Mouse (Mus musculus) intestine, embryonic 15.5 days (tissue): ENCODE results near the gene Smyd3. TPM values are rescaled to one million over a fixed set of nuclear protein-coding genes. Genes with fewer than 3 reads are reported as not detected.

Experiments used
- ATAC-seq: fragments of 200-750 bp; cut with Nextera tagmentation; 2 replicates; pipeline ENCODE4 v1.8.0; 2017; ENCODE audit warnings: moderate TSS enrichment, moderate library complexity
- H3K27ac ChIP-seq: fragments of 300-500 bp; sonication (generic); 2 replicates; pipeline ENCODE4 v1.5.1; 2015; ENCODE audit warnings: mild to moderate bottlenecking, inconsistent platforms
- H3K27me3 ChIP-seq: fragments of 300-500 bp; sonication (generic); replicated peaks from 2 replicates; pipeline ENCODE4 v1.6.1; 2015; ENCODE audit warnings: inconsistent platforms
- H3K36me3 ChIP-seq: fragments of 300-500 bp; sonication (generic); 2 replicates; pipeline ENCODE4 v1.6.1; 2015; ENCODE audit warnings: inconsistent platforms
- H3K4me1 ChIP-seq: fragments of 300-500 bp; sonication (generic); replicated peaks from 2 replicates; pipeline ENCODE4 v1.6.1; 2015; ENCODE audit warnings: inconsistent platforms
- H3K4me2 ChIP-seq: fragments of 300-500 bp; sonication (generic); replicated peaks from 2 replicates; pipeline ENCODE4 v1.6.1; 2015; ENCODE audit warnings: mild to moderate bottlenecking, inconsistent platforms
- H3K4me3 ChIP-seq: fragments of 300-500 bp; sonication (generic); replicated peaks from 2 replicates; pipeline ENCODE4 v1.5.1; 2015; ENCODE audit warnings: inconsistent platforms
- H3K9ac ChIP-seq: fragments of 300-500 bp; sonication (generic); 2 replicates; pipeline ENCODE4 v1.6.1; 2015; ENCODE audit warnings: inconsistent platforms
- H3K9me3 ChIP-seq: fragments of 300-500 bp; sonication (generic); 2 replicates; pipeline ENCODE4 v1.6.1; 2016; ENCODE audit warnings: inconsistent platforms
- WGBS: fragments of 180-500 bp; shearing (Covaris S2); methylation state at CpG from one replicate; pipeline ENCODE4 v1.1.7; 2015; 5-methylcytosine and 5-hydroxymethylcytosine counted together
- polyA plus RNA-seq: library from polyadenylated mRNA; unstranded; fragments of >200 nt; fragmentation: Nextera tagmentation; extraction: Ambion mirVana; gene quantifications from 2 replicates; pipeline ENCODE4 v1.2.1, GENCODE M21; 2015

The Smyd3 gene
- polyA plus RNA-seq, 1 experiment from 2014 or later: 18.1 TPM

DNA sequence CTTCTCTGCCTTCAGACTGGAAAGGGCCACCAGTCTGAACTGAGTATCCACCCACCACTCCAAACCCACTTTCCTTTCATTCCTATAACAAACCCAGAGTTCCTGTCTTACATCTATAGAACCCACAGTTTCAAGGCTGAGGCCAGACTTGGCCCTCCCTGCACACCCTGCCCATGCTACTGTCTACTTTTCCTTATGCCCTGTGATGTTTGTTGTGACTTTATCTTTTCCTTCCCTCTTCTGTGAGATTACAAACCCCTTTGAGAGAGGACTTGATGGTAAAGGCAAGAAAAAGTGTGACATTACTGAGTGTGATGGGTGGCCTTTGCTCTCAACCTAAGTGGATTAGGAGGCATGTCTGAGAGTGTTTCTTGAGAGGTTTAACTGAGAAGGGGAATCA lies 504.8 kb downstream of the Smyd3 start:
- Histone ChIP-seq H3K9ac (no peak overlapping the region), H3K9me3 (no peaks in the 10 kb centered on the region), H3K36me3 (no peaks in the 10 kb centered on the region), H3K27me3 (no peaks in the 10 kb centered on the region), H3K27ac (no peak overlapping the region), H3K4me3 (no peak overlapping the region), H3K4me1 (no peaks in the 10 kb centered on the region), H3K4me2 (no peak overlapping the region)
- no peak for ATAC-seq

DNA sequence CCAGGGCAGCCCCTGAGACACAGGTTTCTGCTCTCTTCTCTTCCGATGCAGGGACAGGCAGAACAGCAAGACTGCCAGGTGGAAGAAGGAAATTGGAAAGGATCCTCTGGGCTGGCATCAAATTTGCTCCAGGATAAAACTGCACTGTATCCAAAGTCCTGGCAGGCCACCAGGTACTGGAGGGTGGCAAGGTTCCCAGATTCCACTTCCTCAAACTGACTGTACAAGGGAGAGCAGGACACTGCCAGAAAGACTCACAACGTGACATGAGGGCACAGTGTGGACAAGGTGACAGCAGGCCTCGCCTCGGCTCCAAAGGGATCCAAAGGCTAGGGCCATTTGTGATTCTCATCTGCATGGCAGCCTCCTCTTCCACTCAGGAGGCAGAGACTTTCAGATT lies 505.6 kb downstream of the Smyd3 start:
- H3K27me3 ChIP-seq: no peaks in the 10 kb centered on the region
- no peak overlapping the region for H3K4me2 ChIP-seq
- ATAC-seq: no peak
- H3K9me3 ChIP-seq: no peaks in the 10 kb centered on the region
- no peaks in the 10 kb centered on the region for H3K36me3 ChIP-seq
- H3K9ac ChIP-seq: no peak overlapping the region
- H3K4me1 ChIP-seq: no peaks in the 10 kb centered on the region
- no peak overlapping the region for H3K4me3 ChIP-seq
- H3K27ac ChIP-seq: no peak overlapping the region
- WGBS: 86% methylated on average over 4 of the region's 4 CpGs

DNA sequence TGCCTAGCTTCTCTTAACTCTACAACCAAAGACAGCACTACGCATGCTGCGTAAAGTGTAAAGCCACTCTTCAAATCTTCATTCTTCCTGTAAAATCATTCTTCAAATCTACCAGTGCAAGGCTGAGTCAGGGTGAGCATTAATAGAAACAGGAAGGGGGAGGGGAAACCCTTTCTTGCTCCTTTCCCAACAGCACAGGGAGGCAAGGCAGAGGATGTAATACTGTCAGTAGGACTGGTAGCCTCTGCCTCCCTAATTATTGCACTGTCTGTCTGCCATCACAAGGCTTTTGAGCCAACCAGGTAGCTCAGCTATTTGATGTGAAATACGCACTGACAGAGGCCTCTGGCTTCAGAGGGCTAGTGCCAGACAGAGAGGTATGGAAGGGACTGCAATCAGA lies 507.1 kb downstream of the Smyd3 start:
- WGBS: 89% methylated on average over 3 of the region's 3 CpGs
- no peak overlapping the region for H3K27ac ChIP-seq
- no peak for ATAC-seq
- no peak overlapping the region for H3K4me3 ChIP-seq
- no peak overlapping the region for H3K4me2 ChIP-seq
- H3K27me3 ChIP-seq: no peaks in the 10 kb centered on the region
- no peaks in the 10 kb centered on the region for H3K36me3 ChIP-seq
- H3K4me1 ChIP-seq: no peaks in the 10 kb centered on the region
- no peaks in the 10 kb centered on the region for H3K9me3 ChIP-seq
- H3K9ac ChIP-seq: no peak overlapping the region

DNA sequence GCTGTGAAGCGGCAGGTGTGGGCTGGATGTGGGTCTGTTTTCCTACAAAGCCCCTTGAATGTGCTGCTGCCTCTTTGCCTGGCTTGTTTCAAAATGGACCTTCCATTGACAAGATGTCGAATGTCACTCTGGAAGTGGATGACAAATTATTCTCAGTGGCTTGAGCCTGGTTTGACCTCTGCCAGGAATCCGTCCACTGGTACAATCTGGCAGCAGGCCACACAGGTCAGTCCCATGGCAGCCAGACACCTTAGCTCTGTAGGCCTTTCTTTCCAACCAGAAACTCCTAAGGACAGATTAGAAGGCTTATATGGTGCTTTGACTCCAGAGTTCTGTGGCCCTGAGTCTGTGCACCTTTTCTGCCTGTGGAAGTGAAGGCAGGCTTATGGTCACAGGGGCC lies 507.9 kb downstream of the Smyd3 start:
- Histone ChIP-seq H3K4me2 (no peak overlapping the region), H3K9me3 (no peaks in the 10 kb centered on the region), H3K27ac (no peak overlapping the region), H3K36me3 (no peaks in the 10 kb centered on the region), H3K9ac (no peak overlapping the region), H3K27me3 (no peaks in the 10 kb centered on the region), H3K4me1 (no peaks in the 10 kb centered on the region), H3K4me3 (no peak overlapping the region)
- 68% methylated on average over 3 of the region's 3 CpGs for WGBS
- ATAC-seq: no peak

DNA sequence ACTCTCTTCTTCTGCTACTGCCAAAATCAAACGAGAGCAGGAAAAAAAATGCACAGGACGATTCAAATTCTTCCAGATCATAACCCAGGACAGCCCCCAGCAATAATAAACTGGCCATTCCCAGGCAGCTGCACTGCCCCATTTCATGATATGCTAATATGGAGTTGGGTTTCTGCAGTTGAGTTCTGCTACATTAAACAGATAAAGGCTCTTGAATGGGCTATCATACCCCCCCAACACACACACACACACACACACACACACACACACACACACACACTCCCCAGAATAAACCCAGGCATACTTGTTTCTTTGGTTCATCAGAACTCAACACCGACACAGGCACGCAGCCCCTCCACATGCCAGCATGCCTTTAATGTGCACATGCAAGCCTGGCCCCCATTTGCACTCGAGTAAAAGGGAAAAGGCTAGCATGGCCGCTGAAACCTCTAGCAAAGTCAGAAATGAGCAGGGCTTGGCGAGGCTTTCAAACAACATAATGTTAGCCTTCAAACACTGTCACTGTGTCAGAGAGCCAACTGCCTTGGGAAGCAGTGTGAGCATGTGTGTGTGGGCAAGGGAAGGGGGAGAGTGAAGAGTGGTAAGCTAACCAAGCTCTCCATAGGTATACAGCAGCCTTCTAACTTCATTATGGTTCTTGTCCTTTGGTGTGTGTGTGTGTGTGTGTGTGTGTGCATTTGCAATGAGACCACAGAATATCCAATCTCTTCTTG lies 513.5 kb downstream of the Smyd3 start:
- Histone ChIP-seq H3K36me3 (no peaks in the 10 kb centered on the region), H3K27me3 (no peaks in the 10 kb centered on the region), H3K4me2 (no peak overlapping the region), H3K27ac (no peak overlapping the region), H3K9ac (no peak overlapping the region), H3K4me1 (no peaks in the 10 kb centered on the region), H3K4me3 (no peak overlapping the region), H3K9me3 (no peaks in the 10 kb centered on the region)
- no peak for ATAC-seq
- 71% methylated on average over 7 of the region's 7 CpGs for WGBS

DNA sequence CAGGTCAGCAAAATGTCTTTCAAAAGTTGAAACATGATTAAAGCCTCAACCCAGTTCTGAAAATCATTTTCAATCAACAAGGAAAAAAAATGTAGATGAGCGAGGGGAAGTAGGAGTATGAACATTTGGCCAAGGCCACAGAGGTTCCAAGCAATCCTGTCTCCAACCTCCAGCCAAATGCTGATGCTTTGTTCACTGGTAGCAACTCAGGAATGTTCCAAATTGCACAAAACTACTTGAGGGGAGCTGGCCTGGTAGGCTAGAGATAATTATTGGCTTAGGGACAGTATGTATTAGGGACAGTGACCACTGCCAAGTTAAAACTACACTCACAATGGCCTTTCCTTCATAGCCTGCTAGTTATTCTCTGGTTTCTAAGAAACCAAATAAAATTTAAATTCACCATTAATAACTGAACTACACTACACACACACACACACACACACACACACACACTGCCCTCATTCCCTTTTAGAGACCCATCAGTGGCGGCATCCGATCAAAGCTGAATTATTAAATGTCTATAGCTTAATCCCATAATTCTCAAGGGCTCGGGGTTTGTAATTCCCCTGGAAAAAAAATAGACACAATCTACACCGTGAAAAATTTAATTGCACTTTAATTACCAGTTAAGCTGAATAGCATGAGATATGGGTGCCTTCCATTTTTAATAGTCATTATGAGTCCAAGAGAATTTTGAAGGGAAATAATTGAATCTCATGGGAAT lies 514.3 kb downstream of the Smyd3 start:
- no peak overlapping the region for H3K4me3 ChIP-seq
- no peak for ATAC-seq
- no peak overlapping the region for H3K4me2 ChIP-seq
- no peaks in the 10 kb centered on the region for H3K4me1 ChIP-seq
- no peaks in the 10 kb centered on the region for H3K36me3 ChIP-seq
- no peak overlapping the region for H3K9ac ChIP-seq
- 87% methylated on average over 5 of the region's 5 CpGs for WGBS
- no peaks in the 10 kb centered on the region for H3K27me3 ChIP-seq
- no peaks in the 10 kb centered on the region for H3K9me3 ChIP-seq
- H3K27ac ChIP-seq: no peak overlapping the region

DNA sequence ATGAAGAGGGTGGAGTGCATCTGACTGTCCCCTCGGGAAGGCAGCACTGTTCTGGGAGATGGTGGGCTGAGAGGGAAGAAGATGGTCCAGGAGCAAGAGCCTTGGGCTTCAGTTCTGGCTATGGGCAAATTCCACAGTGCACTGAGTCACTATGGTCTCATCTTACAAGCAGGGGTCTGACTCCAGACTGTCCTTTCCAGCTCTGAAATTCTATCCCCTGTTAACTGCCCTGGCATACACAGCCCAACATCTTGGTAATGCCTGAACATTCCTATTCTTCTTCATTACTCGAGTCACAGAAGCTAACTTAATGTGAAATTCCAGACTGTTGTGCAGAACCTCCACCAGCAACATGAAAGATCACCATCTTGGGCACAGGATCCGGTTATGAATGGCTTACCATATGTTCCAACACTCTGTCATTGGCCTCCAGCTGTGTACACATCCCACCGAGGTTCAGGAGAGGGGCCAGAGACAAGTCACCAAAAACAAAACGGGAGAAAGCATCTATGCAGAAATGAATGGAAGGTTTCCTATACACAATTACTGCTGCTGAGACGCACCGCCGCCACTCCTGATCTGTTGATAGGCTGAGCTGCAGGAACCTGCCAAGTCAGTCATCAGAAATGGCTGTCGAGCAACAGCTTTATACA lies 517.8 kb downstream of the Smyd3 start:
- WGBS: 62% methylated on average over 9 of the region's 9 CpGs
- H3K9me3 ChIP-seq: no peaks in the 10 kb centered on the region

DNA sequence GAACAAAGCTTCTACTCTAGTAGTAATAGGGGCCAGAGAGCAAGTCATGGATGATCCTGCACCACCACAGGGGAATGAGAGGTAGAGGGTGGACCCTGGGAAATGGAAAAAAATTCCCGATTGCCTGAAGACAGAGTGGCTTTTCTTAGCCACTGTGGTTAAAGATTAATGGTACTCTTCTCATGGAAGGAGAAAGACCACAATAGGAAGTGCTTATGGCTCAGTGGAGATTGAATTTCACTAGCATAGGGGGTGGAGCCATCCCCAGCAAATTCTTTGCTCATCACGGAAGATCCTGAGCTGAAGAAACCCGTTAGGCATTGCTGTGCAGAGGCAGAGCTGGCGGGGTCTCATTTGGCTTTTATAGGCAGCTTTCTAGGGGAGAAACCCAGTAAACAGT lies 520.0 kb downstream of the Smyd3 start:
- Histone ChIP-seq H3K9ac (no peak overlapping the region), H3K27ac (no peak overlapping the region), H3K36me3 (no peaks in the 10 kb centered on the region), H3K4me2 (no peak overlapping the region), H3K27me3 (no peaks in the 10 kb centered on the region), H3K4me3 (no peak overlapping the region), H3K9me3 (no peaks in the 10 kb centered on the region), H3K4me1 (peaks cover 12% of the 10 kb centered on the region; the same call in 1 of the 2 replicates)
- 9% methylated on average over 4 of the region's 4 CpGs for WGBS
- ATAC-seq: peak; percentile 71

More for the DNA sequence above, 517.8 kb downstream of the Smyd3 start:
- Histone ChIP-seq H3K36me3 (no peaks in the 10 kb centered on the region), H3K4me2 (no peak overlapping the region), H3K27me3 (no peaks in the 10 kb centered on the region), H3K9ac (no peak overlapping the region), H3K4me1 (peaks cover 12% of the 10 kb centered on the region; the same call in 1 of the 2 replicates), H3K27ac (no peak overlapping the region), H3K4me3 (no peak overlapping the region)
- ATAC-seq: no peak

DNA sequence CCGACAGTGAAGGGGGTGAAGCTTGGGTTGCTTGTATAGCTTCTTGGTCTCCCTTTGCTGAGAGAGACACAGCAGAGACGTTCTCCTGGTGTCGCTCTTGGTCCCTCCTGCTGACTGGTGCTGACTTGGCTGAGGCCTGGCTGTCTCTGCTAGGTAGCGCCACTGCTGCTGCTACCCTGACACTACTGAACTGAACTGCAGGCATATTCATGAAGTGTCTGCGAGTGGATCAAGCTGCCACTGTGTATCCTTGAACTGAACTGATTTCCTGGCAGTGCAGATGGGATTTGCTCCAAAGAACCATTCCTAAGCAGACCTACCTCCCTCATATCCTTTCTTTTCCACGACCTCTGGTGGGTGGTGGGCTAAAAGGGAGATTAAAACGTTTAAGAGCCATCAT lies 523.6 kb downstream of the Smyd3 start:
- Histone ChIP-seq H3K9ac (no peak overlapping the region), H3K36me3 (no peaks in the 10 kb centered on the region), H3K4me1 (peaks cover 12% of the 10 kb centered on the region; the same call in 1 of the 2 replicates), H3K4me3 (no peak overlapping the region), H3K27ac (no peak overlapping the region), H3K4me2 (no peak overlapping the region), H3K9me3 (no peaks in the 10 kb centered on the region), H3K27me3 (no peaks in the 10 kb centered on the region)
- ATAC-seq: no peak
- WGBS: 74% methylated on average over 7 of the region's 7 CpGs

DNA sequence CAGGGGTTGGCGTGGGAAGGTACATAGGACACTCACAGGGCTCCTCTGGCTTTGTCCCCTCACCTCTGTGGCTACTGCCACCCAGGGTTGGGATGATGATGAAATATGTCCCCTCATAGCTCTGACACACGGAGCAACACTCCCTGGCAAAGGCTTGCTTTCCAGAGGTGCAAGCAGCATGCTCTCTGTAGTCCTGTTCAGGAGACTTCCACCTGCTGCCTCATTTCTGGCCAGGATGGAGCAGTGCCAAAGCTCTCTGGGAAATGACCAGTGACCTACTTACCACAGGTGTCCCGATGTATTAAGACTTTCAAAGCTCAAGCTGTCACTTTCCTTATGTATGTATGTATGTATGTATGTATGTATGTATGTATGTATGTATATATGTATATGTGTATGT lies 525.3 kb downstream of the Smyd3 start:
- Histone ChIP-seq H3K9me3 (no peaks in the 10 kb centered on the region), H3K4me1 (peaks cover 6% of the 10 kb centered on the region; the same call in 1 of the 2 replicates), H3K4me3 (no peak overlapping the region), H3K27ac (no peak overlapping the region), H3K36me3 (no peaks in the 10 kb centered on the region), H3K9ac (no peak overlapping the region), H3K27me3 (no peaks in the 10 kb centered on the region), H3K4me2 (no peak overlapping the region)
- 92% methylated on average over 3 of the region's 3 CpGs for WGBS
- no peak for ATAC-seq

DNA sequence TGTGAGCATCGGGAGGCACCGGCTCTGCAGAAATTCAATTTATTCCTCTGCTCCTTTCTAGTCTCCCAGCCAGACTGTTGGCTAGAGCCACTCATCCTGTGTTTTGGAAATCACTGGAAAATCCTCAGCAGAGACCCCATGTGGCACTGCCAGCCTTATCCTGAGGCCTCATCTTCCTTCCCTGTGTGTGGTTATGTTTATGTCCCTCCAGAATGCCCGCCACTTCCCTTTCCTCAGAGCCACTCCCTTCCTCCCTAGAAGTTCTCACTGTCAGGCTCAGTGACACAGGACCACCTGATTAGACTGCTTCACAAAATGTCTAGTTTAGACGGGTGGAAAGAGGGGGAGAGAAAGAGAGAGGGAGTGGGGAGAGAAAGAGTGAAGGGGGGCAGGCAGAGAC lies 526.4 kb downstream of the Smyd3 start:
- Histone ChIP-seq H3K9ac (no peak overlapping the region), H3K27me3 (no peaks in the 10 kb centered on the region), H3K36me3 (no peaks in the 10 kb centered on the region), H3K4me1 (no peaks in the 10 kb centered on the region), H3K27ac (no peak overlapping the region), H3K4me3 (no peak overlapping the region), H3K4me2 (no peak overlapping the region), H3K9me3 (no peaks in the 10 kb centered on the region)
- ATAC-seq: no peak
- WGBS: 30% methylated on average over 4 of the region's 4 CpGs

DNA sequence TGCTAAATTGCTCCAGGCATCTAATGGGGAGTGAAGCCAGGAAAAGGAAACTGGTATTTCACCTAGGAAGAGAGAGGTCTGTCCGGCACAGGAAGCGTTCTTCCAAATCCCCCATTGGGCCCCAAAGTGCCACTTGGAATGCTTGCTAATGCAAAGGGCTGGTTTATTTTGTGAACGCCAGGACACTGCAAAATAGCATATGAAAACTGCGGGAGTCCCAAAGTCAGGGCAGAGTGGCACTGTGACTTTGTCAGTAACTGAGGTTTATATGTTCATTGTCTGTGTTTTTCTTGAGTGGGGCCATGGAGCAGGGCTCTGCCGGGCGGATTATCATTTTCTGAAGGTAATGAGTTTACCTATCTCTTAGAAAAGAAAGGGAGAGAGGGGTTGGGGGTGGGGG lies 526.8 kb downstream of the Smyd3 start:
- H3K4me2 ChIP-seq: no peak overlapping the region
- no peaks in the 10 kb centered on the region for H3K9me3 ChIP-seq
- WGBS: 65% methylated on average over 6 of the region's 6 CpGs
- H3K4me3 ChIP-seq: no peak overlapping the region
- no peak for ATAC-seq
- no peak overlapping the region for H3K27ac ChIP-seq
- H3K36me3 ChIP-seq: no peaks in the 10 kb centered on the region
- no peak overlapping the region for H3K9ac ChIP-seq
- no peaks in the 10 kb centered on the region for H3K27me3 ChIP-seq
- H3K4me1 ChIP-seq: no peaks in the 10 kb centered on the region
